Mouse (Mus musculus) thymus, postnatal 4 days (tissue): Measurements from ENCODE around the gene Acy3.
A peak's percentile ranks its signal among the peaks of the same experiment; 100 is the strongest.
"Not testable (repeated sequence)": the region's sequence is repeated elsewhere in the genome, so short reads cannot be mapped to it uniquely, and the experiment has no call there.

Experiments used
- DNase-seq: peaks from one replicate; pipeline ENCODE4 v3.0.0; 2021

The Acy3 gene

GRCm38 (mm10) chr19:4004331-4004730, 18.0 kb downstream of the Acy3 start:
- no peak for DNase-seq

- DNase-seq = peak; percentile 6
These were observed 18.7 kb downstream of the Acy3 start for GRCm38 (mm10) chr19:4005091-4005490.

- DNase-seq = peak; percentile 4
These were observed 19.6 kb downstream of the Acy3 start for GRCm38 (mm10) chr19:4005971-4006370.

- DNase-seq = no peak
These were observed 24.7 kb downstream of the Acy3 start for GRCm38 (mm10) chr19:4011086-4011485.

GRCm38 (mm10) chr19:4012432-4013022, 26.2 kb downstream of the Acy3 start, which contains the start of gene Ndufv1:
Ndufv1 (minus strand) TSS chr19:4012806.
- DNase-seq = peak; percentile 91

- DNase-seq = no peak
These were observed 26.7 kb downstream of the Acy3 start for GRCm38 (mm10) chr19:4013066-4013465.

GRCm38 (mm10) chr19:4014802-4015201, 28.4 kb downstream of the Acy3 start:
- no peak for DNase-seq

GRCm38 (mm10) chr19:4015635-4016034, 29.3 kb downstream of the Acy3 start:
- no peak for DNase-seq

GRCm38 (mm10) chr19:4017921-4018587, 31.7 kb downstream of the Acy3 start:
- DNase-seq = no peak

GRCm38 (mm10) chr19:4018743-4019583, 32.6 kb downstream of the Acy3 start:
- DNase-seq = peak; percentile 63

GRCm38 (mm10) chr19:4023185-4023584, 36.8 kb downstream of the Acy3 start:
- no peak for DNase-seq

GRCm38 (mm10) chr19:4027576-4027975, 41.2 kb downstream of the Acy3 start:
- DNase-seq = no peak

- DNase-seq = no peak
These were observed 46.3 kb downstream of the Acy3 start for GRCm38 (mm10) chr19:4032668-4033067.

GRCm38 (mm10) chr19:4033298-4033697, 46.9 kb downstream of the Acy3 start:
- no peak for DNase-seq

GRCm38 (mm10) chr19:4033742-4034141, 47.4 kb downstream of the Acy3 start:
- DNase-seq = no peak

GRCm38 (mm10) chr19:4036327-4037045, 50.1 kb downstream of the Acy3 start:
- no peak for DNase-seq

GRCm38 (mm10) chr19:4037154-4037787, 50.9 kb downstream of the Acy3 start:
- not testable (repeated sequence) for DNase-seq

GRCm38 (mm10) chr19:4037788-4038232, 51.4 kb downstream of the Acy3 start, which contains the start of gene Gstp1:
Gstp1 (minus strand) TSS chr19:4037985.
- peak; percentile 91 for DNase-seq
